Mouse (Mus musculus) induced T-regulatory cell, adult 2 months (primary cell): Measurements from ENCODE around the gene Acat1.

Experiments used
- DNase-seq: peaks from one replicate; pipeline ENCODE4 v3.0.0-alpha.2; 2012; ENCODE audit warnings: low read depth

Acat1 gene

DNA sequence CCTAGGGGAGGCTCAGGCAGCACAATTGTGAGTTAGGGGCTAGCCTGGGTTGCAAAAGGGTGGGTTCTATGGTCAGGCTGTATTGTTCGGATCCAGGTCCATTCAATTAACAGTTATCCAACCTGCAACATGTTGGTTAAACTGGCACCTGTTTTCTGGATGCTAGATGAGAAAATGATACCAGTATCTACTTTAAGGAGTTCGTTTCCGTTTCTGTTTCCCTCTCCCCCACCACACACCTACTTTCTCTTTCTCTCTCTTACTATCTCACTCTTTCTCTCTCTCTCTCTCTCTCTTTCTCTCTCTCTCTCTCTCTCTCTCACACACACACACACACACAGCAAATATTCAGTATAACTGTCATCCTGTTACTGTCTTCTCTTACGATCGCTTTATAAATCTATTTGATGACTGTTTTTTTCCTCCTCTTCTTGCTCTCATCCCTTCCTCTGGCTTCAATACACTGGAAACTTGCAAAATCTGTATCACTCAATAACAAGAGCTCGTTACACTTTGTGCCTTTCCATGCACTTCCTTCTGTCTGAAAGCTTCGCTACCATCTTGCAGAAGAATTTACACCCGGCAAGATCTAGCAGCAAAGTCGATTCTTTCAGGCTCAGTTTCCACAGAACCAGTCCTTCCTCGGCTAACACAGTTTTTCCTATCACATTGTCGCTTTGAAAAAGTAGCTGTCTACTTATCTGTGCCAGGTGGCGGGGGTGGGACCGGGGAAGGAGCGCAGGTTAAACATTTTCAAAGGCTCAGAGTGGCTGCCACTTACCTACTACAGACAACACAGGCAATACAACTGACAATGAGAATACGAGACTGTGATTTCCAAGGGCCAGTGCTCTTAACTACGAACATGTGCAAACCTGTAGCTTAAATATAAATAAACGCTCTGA is 74.5 kb downstream of the Acat1 start:
- DNase-seq = peak; percentile 75
